Mouse (Mus musculus) gastrocnemius, adult 8-10 months (tissue): ENCODE results near the gene Nus1. TPM values are rescaled to one million over a fixed set of nuclear protein-coding genes. Genes with fewer than 3 reads are reported as not detected.

Experiments
- DNase-seq, 2 experiments: peaks; one replicate each; pipeline ENCODE4 v3.0.0; 2022; ENCODE audit warnings: low spot score in 2 of 2
- total RNA-seq, 4 experiments: library from RNA; stranded (reverse); gene quantifications; 2 replicates each; pipeline ENCODE4 v1.2.4; 2022

Nus1 gene
- total RNA-seq, 4 experiments from 2014 or later, result 15.4 to 26.3 (median 19.9) TPM

DNA sequence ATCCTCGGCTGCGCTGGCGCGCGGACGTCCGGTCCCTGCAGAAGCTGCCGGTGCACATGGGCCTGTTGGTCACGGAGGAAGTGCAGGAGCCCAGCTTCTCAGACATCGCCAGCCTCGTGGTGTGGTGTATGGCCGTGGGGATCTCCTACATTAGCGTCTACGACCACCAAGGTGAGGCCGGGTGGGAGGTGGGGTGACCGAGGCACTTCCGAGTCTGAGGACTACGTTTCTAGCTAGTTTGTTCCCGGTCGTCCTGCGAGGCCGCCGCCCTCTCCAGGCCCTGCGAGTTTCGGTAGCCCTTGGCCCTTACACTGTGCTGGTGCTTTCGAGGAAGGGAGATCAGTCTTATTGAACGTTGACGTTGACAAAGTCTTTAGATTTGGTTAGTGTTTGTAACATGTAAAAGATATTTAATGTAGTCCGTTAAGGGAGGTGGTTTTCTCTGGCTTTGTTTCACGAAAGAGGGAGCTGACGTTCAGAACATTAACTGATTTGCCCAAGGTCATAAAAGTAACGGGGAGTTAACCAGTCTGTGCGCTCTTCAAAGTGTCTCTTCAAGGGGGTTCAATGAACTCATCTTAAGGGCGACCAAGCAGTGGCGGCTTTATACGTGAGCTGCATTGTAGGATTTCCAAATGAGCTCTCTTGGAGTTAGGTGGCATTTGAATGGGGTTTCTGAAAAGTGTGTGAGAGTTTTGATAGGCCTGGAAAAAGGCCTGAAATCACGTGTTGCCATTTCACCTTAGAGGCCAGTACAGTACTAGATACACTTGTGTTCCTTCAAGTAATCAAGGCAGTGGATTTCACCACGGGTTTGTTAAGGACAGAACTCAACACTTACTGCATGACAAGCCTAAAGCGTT lies 882 bp downstream of the Nus1 start:
- DNase-seq, result no peak

DNA sequence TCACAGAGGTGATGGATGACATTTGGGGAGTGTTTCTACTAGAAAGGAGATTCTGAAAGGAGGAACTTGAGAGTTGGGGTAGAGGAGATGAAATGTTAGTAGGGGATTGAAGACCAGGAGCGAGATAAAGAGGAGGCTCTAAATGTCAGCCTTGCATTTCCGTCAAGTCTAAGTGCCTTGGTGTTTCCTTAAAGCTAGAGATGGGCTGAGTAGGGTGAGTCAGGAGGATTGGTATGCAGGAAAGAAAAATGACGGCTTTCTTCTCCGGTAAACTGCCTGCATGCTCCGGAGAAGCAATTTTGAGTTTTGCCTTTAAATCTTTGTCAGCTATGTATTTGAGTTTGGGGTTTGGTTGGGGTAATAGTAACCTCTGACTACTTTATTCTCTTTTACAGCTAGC lies 1.6 kb downstream of the Nus1 start:
- DNase-seq, result no peak

- no peak for DNase-seq
Measured at GRCm38 (mm10) chr10:52419402-52419801, 2.1 kb downstream of the Nus1 start.

DNA sequence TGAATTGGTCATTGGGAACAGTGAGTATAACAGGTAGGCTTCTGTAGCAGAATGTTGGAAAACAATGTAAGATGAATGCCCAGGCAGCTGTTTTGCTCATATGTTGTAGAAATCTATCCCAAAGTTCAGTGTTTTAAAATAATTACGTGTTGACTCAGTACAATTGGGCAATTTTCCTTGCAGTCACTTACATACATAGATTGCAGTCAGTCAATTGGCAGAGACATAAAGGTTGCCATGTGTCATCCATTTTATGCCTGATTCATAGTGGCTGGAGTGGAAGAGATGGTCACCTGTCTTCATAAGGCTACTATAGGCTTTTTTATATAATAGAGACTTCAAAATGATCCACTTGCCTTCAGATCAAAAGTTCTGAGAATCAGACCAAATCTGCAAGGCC lies 3.2 kb downstream of the Nus1 start:
- no peak for DNase-seq

- DNase-seq, result no peak
Measured at GRCm38 (mm10) chr10:52421716-52422115, 4.4 kb downstream of the Nus1 start.

DNA sequence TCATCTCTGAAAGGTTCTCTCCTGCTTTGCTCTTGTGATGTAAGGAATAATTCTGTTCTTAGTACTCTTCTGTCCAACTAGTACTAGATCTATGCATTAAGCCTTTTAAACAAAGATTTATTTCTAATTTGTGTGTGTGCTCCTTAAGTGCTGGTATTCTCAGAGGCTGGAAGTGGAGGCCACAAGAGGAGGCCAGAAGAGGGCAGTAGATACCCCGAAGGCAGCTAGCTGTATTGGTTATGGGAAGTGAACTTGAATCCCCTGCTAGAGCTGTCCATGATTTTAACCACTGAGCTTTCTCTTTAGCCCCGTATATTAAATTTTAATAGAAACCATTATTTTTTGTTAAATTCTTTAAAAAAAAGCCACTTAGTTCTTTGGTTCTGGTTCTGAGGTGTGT lies 5.8 kb downstream of the Nus1 start:
- DNase-seq, result no peak

DNA sequence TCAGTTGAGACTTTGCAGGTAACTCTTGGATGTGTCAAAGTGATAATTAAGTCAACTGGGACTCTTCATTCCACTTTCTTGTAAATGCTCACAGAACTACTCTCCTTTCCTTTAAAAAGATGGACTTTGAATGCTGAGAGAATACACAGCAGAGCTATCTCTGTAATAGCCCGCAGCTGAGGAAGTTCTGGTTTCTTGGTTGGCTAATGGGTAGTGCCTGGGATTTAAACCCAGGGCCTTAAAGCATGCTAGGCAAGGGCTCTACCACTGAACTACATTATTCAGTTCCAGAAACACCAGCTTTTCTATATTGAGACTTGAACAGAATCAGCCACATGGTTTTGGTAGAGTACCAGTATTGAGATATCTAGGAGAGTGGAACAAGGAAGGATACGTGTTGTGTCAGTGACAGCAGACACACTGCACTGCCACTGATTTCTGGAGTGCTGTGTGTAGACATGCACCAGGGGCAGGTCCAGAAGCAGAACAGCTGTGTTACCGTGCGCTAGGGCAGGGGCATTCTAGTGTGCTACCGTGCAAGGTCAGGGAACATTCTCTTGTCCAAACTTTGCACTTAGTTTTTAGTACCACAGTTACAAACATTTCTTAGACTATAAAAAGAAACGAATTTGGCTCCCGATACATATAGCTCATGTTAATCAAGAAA lies 9.1 kb downstream of the Nus1 start:
- no peak for DNase-seq

DNA sequence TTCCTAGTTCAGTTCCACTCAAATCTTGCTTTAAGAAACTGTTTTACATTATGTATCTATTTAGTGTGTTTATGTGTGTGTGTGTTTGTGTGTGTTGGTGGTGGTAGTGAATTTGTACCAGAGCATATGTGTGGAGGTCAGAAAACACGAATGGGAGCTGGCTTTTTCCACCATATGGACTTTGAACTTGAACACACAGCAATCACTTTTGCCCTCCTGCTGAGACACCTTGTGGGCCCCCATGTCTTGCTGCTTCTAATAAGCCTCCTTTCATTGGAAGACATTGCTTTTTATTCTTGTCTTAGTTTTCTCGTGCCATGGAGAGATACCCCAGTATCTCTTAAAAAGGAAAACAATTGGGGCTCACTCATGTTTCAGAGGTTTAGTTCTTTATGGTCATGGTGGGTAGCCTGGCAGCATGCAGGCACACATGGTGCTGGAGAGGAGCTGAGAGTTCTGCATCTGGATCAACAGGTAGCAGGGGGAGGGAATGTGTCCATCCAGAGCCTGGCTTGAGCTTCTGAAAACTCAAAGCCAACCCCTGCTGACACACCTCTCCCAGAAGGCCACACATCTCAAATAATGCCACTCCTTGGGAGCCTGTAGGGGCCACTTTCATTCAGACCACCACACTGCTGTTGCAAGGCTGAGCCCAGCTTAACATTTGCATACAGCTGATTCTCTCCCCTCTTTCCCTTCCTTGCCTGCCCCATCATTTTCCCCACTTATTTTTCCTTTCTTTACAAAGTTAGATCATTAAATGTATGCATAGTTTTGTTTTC lies 10.5 kb downstream of the Nus1 start:
- no peak for DNase-seq

DNA sequence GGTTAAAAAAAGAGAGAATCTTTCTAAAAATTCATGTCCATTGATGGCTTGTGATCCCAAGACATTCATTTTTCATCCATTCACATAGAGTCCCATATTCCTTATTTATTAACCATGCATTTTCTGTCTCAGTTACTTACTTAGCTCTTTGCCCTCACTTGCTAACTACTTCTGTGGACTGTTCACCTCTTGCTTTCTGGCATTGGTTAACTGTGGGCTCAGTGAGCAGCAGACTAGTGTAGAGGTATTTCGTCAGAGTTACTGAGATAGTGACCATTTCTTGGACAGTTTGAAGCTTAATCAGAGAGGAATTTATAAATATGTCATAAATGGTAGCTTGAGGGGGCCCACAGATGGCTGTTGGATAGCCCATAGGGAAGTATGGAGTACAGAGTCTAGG lies 13.6 kb downstream of the Nus1 start:
- no peak for DNase-seq

- no peak for DNase-seq
Measured at GRCm38 (mm10) chr10:52434836-52435235, 17.5 kb downstream of the Nus1 start.

DNA sequence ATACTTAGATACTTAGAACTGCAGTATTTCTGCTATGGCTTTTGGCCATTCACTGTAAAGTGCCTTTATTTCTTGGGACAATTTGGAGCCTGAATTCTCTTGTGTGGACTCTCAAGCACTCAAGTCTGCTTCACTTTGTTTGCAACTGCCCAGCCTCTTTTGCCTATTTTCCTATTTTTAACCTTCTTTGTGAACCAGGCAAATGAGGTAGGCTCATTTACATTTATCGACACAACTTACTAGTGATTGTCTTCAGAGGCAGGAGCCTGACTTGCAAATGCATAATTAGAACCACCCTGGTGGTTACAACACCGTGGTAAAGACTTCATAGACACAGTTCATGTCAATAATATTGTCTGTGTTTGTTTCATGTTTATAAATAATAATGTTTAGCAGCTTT lies 43.3 kb downstream of the Nus1 start:
- no peak for DNase-seq

- DNase-seq, result no peak
Measured at GRCm38 (mm10) chr10:52463941-52464739, 46.8 kb downstream of the Nus1 start.

- no peak for DNase-seq
Measured at GRCm38 (mm10) chr10:52471520-52471919, 54.2 kb downstream of the Nus1 start.

Other genes starting within 250 kb of the Nus1 start
- gene Ros1, start 222.3 kb upstream of the Nus1 start, total RNA-seq, result under 1 TPM in 2 of 4 experiments, not detected in 2; 0.05 to 0.08 TPM
- gene Dcbld1, start 183.9 kb upstream of the Nus1 start, total RNA-seq, result 1 to 10 TPM in 1 of 4 experiments, under 1 TPM in 3; 0.70 to 1.5 (median 0.76) TPM
- not detected for gene Gm26741, start 58.8 kb upstream of the Nus1 start, total RNA-seq
- gene Gopc, start 35.4 kb upstream of the Nus1 start, total RNA-seq, result 1 to 10 TPM; 6.8 to 8.1 (median 7.8) TPM
- gene Nepn, start 28.6 kb upstream of the Nus1 start, total RNA-seq, result under 1 TPM in 1 of 4 experiments, not detected in 3; 0.19 TPM